Mouse (Mus musculus): ENCODE results near the gene Zfp958.

DNA sequence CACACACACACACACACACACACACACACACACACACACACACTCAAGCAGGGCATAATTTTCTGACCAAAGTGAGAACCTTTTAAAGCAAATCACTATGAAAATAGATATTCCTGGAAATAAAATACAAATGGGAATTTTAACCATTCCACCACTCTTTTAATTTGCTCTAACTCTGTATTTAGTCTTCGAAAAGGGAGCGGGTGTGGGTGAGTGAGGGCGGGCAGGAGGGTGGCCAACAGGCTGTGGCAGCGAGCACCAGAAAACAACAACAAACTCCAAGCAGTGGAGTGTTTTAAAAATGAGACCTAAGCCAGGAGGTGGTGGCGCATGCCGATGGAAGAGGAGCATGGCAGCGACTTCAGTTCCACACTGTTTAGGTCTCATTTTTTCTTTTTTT lies 43.6 kb downstream of the Zfp958 start:
- TF ChIP-seq EP300 (optimal IDR thresholded peaks at IDR 0.05) (no peak), CTCF (IDR thresholded peaks at IDR 0.05; ENCODE audit: low read depth) (no peak)
